Mouse (Mus musculus) lung, postnatal 0 days (tissue): ENCODE results near the gene Scpep1.

Experiments
- CTCF ChIP-seq: IDR thresholded peaks from 2 replicates; pipeline ENCODE4 v1.5.1; 2016; ENCODE audit warnings: antibody characterized with exemption, mild to moderate bottlenecking
- EP300 ChIP-seq: IDR thresholded peaks from 2 replicates; pipeline ENCODE4 v1.6.1; 2016; ENCODE audit warnings: antibody characterized with exemption, mild to moderate bottlenecking, control low read depth

DNA sequence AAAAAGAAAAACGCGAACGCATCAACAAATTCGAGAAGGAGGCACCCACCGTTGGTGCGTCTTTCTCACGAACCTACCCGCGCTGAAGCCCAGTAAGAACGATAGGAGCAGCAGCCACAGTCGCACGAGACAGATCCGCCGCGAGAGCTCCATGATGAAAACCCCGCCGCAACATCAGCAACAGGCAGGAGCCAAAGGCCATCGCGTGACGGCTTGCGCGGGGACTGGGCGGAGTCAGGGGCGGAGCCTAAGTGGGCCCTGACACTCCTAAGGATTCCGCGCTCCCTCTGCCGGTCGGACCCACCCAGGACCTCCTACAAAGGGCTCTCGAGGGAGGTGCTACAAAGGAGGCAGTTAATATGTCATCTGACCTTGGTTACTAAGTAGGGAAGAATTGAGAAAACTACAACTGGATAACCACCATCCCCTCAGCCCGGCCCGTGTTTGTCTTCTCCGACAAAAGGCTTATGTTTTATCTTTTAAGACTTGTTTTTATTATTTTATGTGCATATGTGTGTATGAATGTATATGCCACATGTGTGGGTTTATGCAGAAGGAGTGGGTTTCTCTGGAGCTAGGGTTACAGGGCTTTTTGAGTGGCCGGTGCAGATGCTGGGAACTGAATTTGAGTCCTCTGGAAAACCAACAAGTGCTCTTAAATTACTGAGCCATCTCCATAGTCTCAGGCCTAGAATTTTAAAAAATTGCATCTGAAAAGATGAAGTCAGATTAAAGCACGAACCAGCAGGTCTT lies at the start of gene Scpep1:
- peak; percentile 88 for TF ChIP-seq CTCF
- TF ChIP-seq EP300 = no peak
